Mouse (Mus musculus) lung, adult 2 months (tissue): ENCODE measurements around the gene Dgkq.

ENCODE experiments used
- CTCF ChIP-seq: fragments of 200-500 bp; IDR thresholded peaks from 2 replicates; pipeline ENCODE4 v1.5.1; 2011; ENCODE audit warnings: mild to moderate bottlenecking, low read length, control low read depth; ENCODE audit not compliant: insufficient read depth
- POLR2A ChIP-seq: fragments of 200-500 bp; IDR thresholded peaks from 2 replicates; pipeline ENCODE4 v1.6.1; 2011; ENCODE audit warnings: low read depth, mild to moderate bottlenecking, control low read depth, low read length, borderline replicate concordance; ENCODE audit errors: extremely low read depth

DNA sequence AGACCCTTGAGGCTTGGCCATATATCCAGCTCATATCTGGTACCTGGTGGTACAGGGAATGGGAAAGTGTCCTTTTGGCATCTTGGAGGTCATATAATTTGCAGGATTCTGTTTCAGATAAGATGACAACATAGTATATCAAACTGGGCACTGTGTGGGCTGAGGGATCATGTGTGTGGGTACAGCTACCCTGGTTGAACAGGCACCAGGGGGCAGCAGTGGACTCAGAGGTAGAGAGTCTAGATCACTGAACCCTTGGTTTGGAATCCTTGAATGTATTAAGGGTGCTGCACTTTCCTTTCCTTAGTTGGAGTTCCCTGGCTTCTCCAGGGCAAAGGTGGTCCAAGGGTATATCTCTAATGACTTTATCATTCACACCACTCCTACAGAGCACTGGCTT, 1.3 kb upstream of the Dgkq start:
- peak; percentile 66 for TF ChIP-seq CTCF
- TF ChIP-seq POLR2A, result no peak
